Mouse (Mus musculus) urinary bladder, adult 18-20 months (tissue): ENCODE measurements around the gene Ptma.
"Not testable (repeated sequence)": the region's sequence is repeated elsewhere in the genome, so short reads cannot be mapped to it uniquely, and the experiment has no call there.

Experiments
- DNase-seq, 2 experiments: peaks; one replicate each; pipeline ENCODE4 v3.0.0; 2022; ENCODE audit warnings: low spot score in 2 of 2, mixed read lengths in 2 of 2

Ptma gene

GRCm38 (mm10) chr1:86496340-86496739, 30.2 kb upstream of the Ptma start:
- DNase-seq: no peak

GRCm38 (mm10) chr1:86497361-86497760, 29.2 kb upstream of the Ptma start:
- DNase-seq: no peak

DNA sequence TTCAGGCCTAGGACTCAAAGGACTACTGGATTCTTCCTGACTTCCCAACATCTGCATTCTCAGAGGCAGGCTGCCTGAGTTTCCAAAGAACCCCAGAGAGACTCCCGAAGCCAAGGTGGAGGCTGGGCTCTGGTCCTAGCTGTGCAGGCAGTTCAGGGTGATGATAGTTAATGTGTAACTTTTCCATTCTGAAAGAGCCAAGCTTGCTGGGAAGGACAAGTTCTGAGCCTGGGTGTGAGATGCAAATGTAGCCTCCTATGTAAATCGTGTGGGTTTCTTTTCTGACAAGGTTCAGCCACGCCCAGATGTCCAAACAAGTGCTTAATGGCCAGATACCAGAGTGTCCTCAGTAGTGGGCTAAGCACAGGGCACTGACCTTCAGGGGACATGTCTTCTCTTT, 28.5 kb upstream of the Ptma start:
- no peak for DNase-seq

- DNase-seq: no peak
These were observed 27.9 kb upstream of the Ptma start for GRCm38 (mm10) chr1:86498611-86499010.

DNA sequence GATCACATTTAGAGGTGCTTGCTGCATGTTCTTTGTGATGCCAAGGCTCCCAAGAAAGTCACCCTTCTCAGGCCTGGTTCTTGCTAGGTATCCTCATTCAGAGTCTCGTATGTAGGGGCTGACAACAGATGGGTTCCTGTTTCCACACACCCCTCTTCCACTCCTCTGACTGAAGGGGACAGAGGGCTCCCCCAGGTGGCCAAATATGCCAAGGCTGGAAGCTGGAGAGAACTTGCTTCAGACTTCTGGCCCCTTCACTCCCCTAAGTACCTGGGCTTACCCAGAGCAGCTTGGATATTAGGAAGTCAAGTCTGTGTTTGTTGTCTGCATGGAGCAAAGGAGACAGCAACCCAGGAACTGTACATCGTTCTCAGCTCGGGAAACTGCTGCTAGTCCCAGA, 26.6 kb upstream of the Ptma start:
- no peak for DNase-seq

DNA sequence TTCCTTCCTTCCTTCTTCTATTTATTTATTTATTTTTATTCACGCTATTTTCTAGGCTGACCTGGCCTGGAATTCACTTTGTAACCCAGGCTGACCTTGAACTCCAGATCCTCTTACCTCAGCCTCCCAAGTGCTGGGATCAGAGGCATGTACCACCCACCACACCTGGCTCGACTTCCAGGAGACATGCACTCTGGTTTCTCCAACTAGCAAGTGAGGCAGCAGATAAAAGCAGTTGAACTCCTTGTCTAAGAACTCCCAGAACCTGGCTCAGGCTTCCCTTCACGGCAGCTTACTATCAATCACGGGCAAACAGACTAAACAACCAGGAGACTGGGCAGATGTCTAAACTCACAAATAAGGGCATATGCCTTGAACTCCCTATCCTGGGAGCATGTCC, 25.8 kb upstream of the Ptma start:
- DNase-seq: no peak

- no peak for DNase-seq
These were observed 25.4 kb upstream of the Ptma start for GRCm38 (mm10) chr1:86501114-86501532.

- peak; percentile 88 to 93 for DNase-seq
These were observed 25.0 kb upstream of the Ptma start for GRCm38 (mm10) chr1:86501559-86501958.

GRCm38 (mm10) chr1:86502221-86503048, 24.1 kb upstream of the Ptma start:
- DNase-seq: no peak

DNA sequence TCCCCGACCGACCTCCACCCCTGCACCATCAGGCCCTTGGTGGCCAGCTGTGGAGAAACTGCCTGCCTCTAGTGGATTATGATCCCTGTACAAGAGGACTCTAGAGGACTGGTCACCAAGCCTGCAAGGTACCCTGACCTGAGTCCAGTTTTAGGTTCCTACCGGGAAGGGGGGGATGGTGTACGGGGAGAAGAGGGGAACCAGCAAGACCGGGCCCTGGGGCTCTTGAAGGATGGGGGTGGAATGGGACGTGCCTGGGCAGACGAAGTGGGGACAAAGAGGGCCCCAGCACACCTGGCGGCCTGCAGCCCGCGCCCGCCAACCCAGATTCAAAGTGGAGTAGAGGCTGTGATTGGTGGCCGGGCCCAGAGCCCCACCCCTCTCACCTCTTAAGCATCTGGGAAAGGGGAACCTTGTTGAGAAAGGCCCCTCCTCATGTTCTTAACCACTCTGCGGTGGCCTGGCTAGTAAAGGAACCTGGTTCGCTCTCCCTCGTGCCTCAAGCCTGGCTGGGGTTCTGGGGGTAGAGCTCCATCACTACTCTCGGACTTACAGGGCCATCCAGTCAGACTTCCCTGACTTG, 23.3 kb upstream of the Ptma start:
- no peak for DNase-seq

GRCm38 (mm10) chr1:86503906-86504696, 22.4 kb upstream of the Ptma start:
- peak; percentile 93 to 94 for DNase-seq

GRCm38 (mm10) chr1:86504697-86505421, 21.7 kb upstream of the Ptma start:
- DNase-seq: no peak

GRCm38 (mm10) chr1:86505461-86505860, 21.1 kb upstream of the Ptma start:
- DNase-seq: no peak

- no peak for DNase-seq
These were observed 20.1 kb upstream of the Ptma start for GRCm38 (mm10) chr1:86506420-86506819.

DNA sequence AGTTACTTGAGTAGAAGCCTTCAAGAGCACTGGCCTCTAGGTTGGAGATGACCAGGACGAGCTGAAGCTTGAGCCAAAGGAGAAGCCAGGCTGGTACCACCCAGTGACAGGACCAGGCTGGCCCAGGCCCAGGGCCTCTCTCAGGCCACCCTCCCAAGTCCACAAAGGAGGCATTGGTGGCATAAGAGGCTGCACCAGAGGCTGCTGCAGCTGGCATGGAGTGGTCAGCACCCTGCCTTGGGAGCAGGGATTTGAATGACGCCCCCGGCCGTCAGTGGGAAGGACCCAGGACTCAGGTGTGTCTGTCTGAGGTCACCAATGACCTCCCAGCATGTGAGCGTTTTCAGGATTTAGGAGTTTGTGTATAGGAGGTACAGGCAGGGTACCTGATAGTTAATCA, 18.7 kb upstream of the Ptma start:
- DNase-seq: no peak

- peak; percentile 75 to 89 for DNase-seq
These were observed 17.1 kb upstream of the Ptma start for GRCm38 (mm10) chr1:86509410-86509809.

DNA sequence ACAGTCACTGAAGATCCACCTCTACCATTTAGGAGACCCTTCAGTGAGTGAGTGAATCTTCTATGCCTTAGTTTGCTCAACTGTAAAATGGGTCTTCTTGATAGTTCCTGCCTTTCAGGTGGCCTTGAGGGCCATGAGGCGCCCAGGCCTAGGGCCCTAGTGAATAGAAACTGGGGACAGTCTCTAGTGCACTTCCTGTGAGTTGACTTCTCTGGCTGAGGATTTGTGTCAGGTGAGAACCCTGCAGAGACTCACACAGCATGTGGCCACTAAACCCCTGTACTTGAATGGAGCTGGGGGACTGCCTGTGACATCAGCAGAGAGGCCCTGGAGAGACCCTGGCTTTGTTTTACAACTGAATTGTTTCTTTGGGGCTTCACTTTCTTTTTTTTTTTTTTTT, 16.3 kb upstream of the Ptma start:
- DNase-seq: no peak

DNA sequence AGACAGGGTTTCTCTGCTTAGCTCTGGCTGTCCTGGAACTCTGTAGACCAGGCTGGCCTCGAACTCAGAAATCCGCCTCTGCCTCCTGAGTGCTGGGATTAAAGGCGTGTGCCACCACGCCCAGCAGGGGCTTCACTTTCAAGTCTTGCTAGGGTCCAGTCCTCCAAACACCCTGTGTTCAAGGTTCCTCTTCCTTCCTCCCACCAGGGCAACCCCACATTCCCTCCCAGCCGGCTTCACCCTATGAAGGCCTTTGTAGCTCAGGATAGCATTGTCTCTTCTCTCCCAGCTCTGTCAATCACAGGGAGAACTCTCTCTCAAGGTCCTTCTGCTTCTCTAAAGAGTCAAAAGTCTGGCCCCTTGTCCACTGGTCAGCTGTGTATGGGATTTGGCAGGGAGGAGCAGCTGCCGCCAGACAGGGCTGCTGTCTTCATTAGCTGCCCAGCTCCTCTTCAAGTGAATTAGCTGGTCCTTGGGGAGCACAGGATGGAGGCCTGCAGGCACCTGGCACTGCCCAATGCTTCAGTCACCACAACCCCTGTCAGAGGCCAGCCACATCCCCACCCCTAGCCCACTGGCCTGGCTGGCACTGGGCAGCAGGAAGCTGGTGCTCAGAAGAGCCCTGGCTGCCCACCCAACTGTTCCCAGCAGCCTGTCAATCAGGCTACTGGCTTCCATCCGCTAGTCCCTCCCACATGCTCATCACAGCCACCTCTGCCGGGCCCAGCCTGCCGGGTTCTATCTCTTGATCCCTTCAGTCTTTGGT, 15.7 kb upstream of the Ptma start:
- no peak for DNase-seq

- no peak for DNase-seq
These were observed 14.3 kb upstream of the Ptma start for GRCm38 (mm10) chr1:86512154-86512720.

- DNase-seq: not testable (repeated sequence)
These were observed 13.5 kb upstream of the Ptma start for GRCm38 (mm10) chr1:86513031-86513430.
